Mouse (Mus musculus): ENCODE measurements around the gene Sept7.

- TF ChIP-seq CTCF (IDR thresholded peaks at IDR 0.05; ENCODE audit: low read depth, low read length) = no peak
- no peak for TF ChIP-seq POLR2A (IDR thresholded peaks at IDR 0.05; ENCODE audit: insufficient read depth, low read length)
- TF ChIP-seq EP300 (IDR thresholded peaks at IDR 0.05; ENCODE audit: insufficient read depth, low read depth, low read length) = no peak
Observed at GRCm38 (mm10) chr9:25216210-25216609, 36.0 kb upstream of the Sept7 start.
